Mouse (Mus musculus): ENCODE measurements at regions not wholly inside any gene's neighbourhood (a gene's known extent, or its start where the extent isn't known, plus 50 kb on each side); places are given as distances from the start of the nearest gene placed in this dataset.
A peak's percentile ranks its signal among the peaks of the same experiment; 100 is the strongest.

- no peak for DNase-seq (ENCODE audit: low read depth, low spot score)
Measured at GRCm38 (mm10) chr3:52759846-52760245, 257.2 kb downstream of the Cog6 start.

GRCm38 (mm10) chr3:52758561-52758960 is 258.5 kb downstream of the Cog6 start:
- peak; percentile 82 for DNase-seq (ENCODE audit: low read depth, low spot score)

GRCm38 (mm10) chr3:52756816-52757215 is 260.2 kb downstream of the Cog6 start:
- no peak for DNase-seq (ENCODE audit: low read depth, low spot score)

GRCm38 (mm10) chr3:52756006-52756405 is 261.0 kb downstream of the Cog6 start:
- no peak for DNase-seq (ENCODE audit: low read depth, low spot score)

- no peak for DNase-seq (ENCODE audit: low read depth, low spot score)
Measured at GRCm38 (mm10) chr3:52754978-52755377, 262.1 kb downstream of the Cog6 start.

GRCm38 (mm10) chr3:52754401-52754800 is 262.6 kb downstream of the Cog6 start:
- no peak for DNase-seq (ENCODE audit: low read depth, low spot score)

GRCm38 (mm10) chr3:52746917-52747316 is 270.1 kb downstream of the Cog6 start:
- DNase-seq (ENCODE audit: low read depth, low spot score) = no peak

- peak; percentile 19 for DNase-seq (ENCODE audit: low read depth, low spot score)
Measured at GRCm38 (mm10) chr3:52744334-52744733, 272.7 kb downstream of the Cog6 start.

- DNase-seq (ENCODE audit: low read depth, low spot score) = peak; percentile 19
Measured at GRCm38 (mm10) chr3:52740466-52741026, 276.5 kb downstream of the Cog6 start.

- no peak for DNase-seq (ENCODE audit: low read depth, low spot score)
Measured at GRCm38 (mm10) chr3:52739526-52739925, 277.5 kb downstream of the Cog6 start.

- no peak for DNase-seq (ENCODE audit: low read depth, low spot score)
Measured at GRCm38 (mm10) chr3:52738386-52738785, 278.7 kb downstream of the Cog6 start.

- DNase-seq (ENCODE audit: low read depth, low spot score) = peak; percentile 43
Measured at GRCm38 (mm10) chr3:52735939-52736338, 281.1 kb downstream of the Cog6 start.

- no peak for DNase-seq (ENCODE audit: low read depth, low spot score)
Measured at GRCm38 (mm10) chr3:52731941-52732340, 285.1 kb downstream of the Cog6 start.

GRCm38 (mm10) chr3:52731491-52731890 is 285.5 kb downstream of the Cog6 start:
- no peak for DNase-seq (ENCODE audit: low read depth, low spot score)

- no peak for DNase-seq (ENCODE audit: low read depth, low spot score)
Measured at GRCm38 (mm10) chr3:52729731-52730130, 287.3 kb downstream of the Cog6 start.

- DNase-seq (ENCODE audit: low read depth, low spot score) = no peak
Measured at GRCm38 (mm10) chr3:52728860-52729259, 288.2 kb downstream of the Cog6 start.

- DNase-seq (ENCODE audit: low read depth, low spot score) = no peak
Measured at GRCm38 (mm10) chr3:52728426-52728825, 288.6 kb downstream of the Cog6 start.

GRCm38 (mm10) chr3:52724354-52724753 is 292.7 kb downstream of the Cog6 start:
- no peak for DNase-seq (ENCODE audit: low read depth, low spot score)

- no peak for DNase-seq (ENCODE audit: low read depth, low spot score)
Measured at GRCm38 (mm10) chr3:52722946-52723345, 294.1 kb downstream of the Cog6 start.

GRCm38 (mm10) chr3:52719181-52719580 is 297.9 kb downstream of the Cog6 start:
- no peak for DNase-seq (ENCODE audit: low read depth, low spot score)

GRCm38 (mm10) chr3:52717324-52717723 is 299.7 kb downstream of the Cog6 start:
- DNase-seq (ENCODE audit: low read depth, low spot score) = no peak

GRCm38 (mm10) chr3:52712151-52712550 is 304.9 kb downstream of the Cog6 start:
- no peak for DNase-seq (ENCODE audit: low read depth, low spot score)

- no peak for DNase-seq (ENCODE audit: low read depth, low spot score)
Measured at GRCm38 (mm10) chr3:52711133-52711532, 305.9 kb downstream of the Cog6 start.

- DNase-seq (ENCODE audit: low read depth, low spot score) = no peak
Measured at GRCm38 (mm10) chr3:52708746-52709145, 308.3 kb downstream of the Cog6 start.

Measured in brain, adult 2 months (tissue).